Mouse (Mus musculus) ovary, postnatal 14 days (tissue): ENCODE results near the gene Fam107b.

Source experiments
- DNase-seq: peaks from one replicate; pipeline ENCODE4 v3.0.0; 2022; ENCODE audit warnings: low spot score

The Fam107b gene

GRCm38 (mm10) chr2:3570186-3570585, at the start of gene Fam107b:
TSS of gene Fam107b (plus strand) at chr2:3570488.
- no peak for DNase-seq

GRCm38 (mm10) chr2:3522558-3522957, 47.7 kb upstream of the Fam107b start:
- DNase-seq, result no peak

GRCm38 (mm10) chr2:3526288-3526687, 44.0 kb upstream of the Fam107b start:
- no peak for DNase-seq

- DNase-seq, result no peak
Measured at GRCm38 (mm10) chr2:3541307-3542079, 28.8 kb upstream of the Fam107b start.

- no peak for DNase-seq
Measured at GRCm38 (mm10) chr2:3546055-3546454, 24.2 kb upstream of the Fam107b start.

- DNase-seq, result peak; percentile 18
Measured at GRCm38 (mm10) chr2:3546588-3546987, 23.7 kb upstream of the Fam107b start.

GRCm38 (mm10) chr2:3570606-3571005, 318 bp downstream of the Fam107b start:
- no peak for DNase-seq

- DNase-seq, result no peak
Measured at GRCm38 (mm10) chr2:3573883-3574282, 3.6 kb downstream of the Fam107b start.

- no peak for DNase-seq
Measured at GRCm38 (mm10) chr2:3575140-3575539, 4.9 kb downstream of the Fam107b start.

- no peak for DNase-seq
Measured at GRCm38 (mm10) chr2:3576346-3576745, 6.1 kb downstream of the Fam107b start.

GRCm38 (mm10) chr2:3577216-3577615, 6.9 kb downstream of the Fam107b start:
- DNase-seq, result no peak

- no peak for DNase-seq
Measured at GRCm38 (mm10) chr2:3578180-3578902, 8.1 kb downstream of the Fam107b start.

- no peak for DNase-seq
Measured at GRCm38 (mm10) chr2:3579316-3579902, 9.1 kb downstream of the Fam107b start.

GRCm38 (mm10) chr2:3582830-3583229, 12.5 kb downstream of the Fam107b start:
- DNase-seq, result no peak

GRCm38 (mm10) chr2:3585231-3585783, 15.0 kb downstream of the Fam107b start:
- DNase-seq, result no peak

- DNase-seq, result no peak
Measured at GRCm38 (mm10) chr2:3590086-3590915, 20.0 kb downstream of the Fam107b start.

GRCm38 (mm10) chr2:3590916-3591197, 20.6 kb downstream of the Fam107b start:
- no peak for DNase-seq

- no peak for DNase-seq
Measured at GRCm38 (mm10) chr2:3594663-3595318, 24.5 kb downstream of the Fam107b start.

- no peak for DNase-seq
Measured at GRCm38 (mm10) chr2:3600421-3600820, 30.1 kb downstream of the Fam107b start.

GRCm38 (mm10) chr2:3602599-3602998, 32.3 kb downstream of the Fam107b start:
- DNase-seq, result no peak

- no peak for DNase-seq
Measured at GRCm38 (mm10) chr2:3603181-3603580, 32.9 kb downstream of the Fam107b start.
